Mouse (Mus musculus) megakaryocyte, embryonic 14.5 days (primary cell): ENCODE measurements around the gene Trap1. TPM values are rescaled to one million over a fixed set of nuclear protein-coding genes. Genes with fewer than 3 reads are reported as not detected.
"Not testable (repeated sequence)": the region's sequence is repeated elsewhere in the genome, so short reads cannot be mapped to it uniquely, and the experiment has no call there.

Experiments used
- H3K27me3 ChIP-seq: replicated peaks from 2 replicates; pipeline ENCODE3; 2012; ENCODE audit warnings: inconsistent platforms
- H3K36me3 ChIP-seq: replicated peaks from 2 replicates; pipeline ENCODE3; 2012; ENCODE audit warnings: low read length, inconsistent platforms, mixed read lengths
- H3K4me1 ChIP-seq: 2 replicates; pipeline ENCODE4 v1.6.1; 2012; ENCODE audit warnings: inconsistent platforms
- H3K4me3 ChIP-seq: replicated peaks from 2 replicates; pipeline ENCODE3; 2012; ENCODE audit warnings: moderate library complexity, mild to moderate bottlenecking, inconsistent platforms
- H3K9me3 ChIP-seq: 2 replicates; pipeline ENCODE4 v1.6.1; 2012; ENCODE audit warnings: inconsistent platforms
- FLI1 ChIP-seq: IDR thresholded peaks from 2 replicates; pipeline ENCODE4 v1.6.1; 2012; ENCODE audit warnings: low read length, inconsistent platforms, mixed read lengths
- GATA1 ChIP-seq: IDR thresholded peaks from 3 replicates; pipeline ENCODE4 v1.6.1; 2012; ENCODE audit warnings: mixed read lengths, low read length, inconsistent platforms, borderline replicate concordance
- polyA plus RNA-seq: library from polyadenylated mRNA; stranded (reverse); fragments of >175 nt; gene quantifications from 2 replicates; pipeline ENCODE4 v1.2.3, GENCODE M21; 2012; ENCODE audit warnings: low replicate concordance; ENCODE audit not compliant: insufficient read depth

Trap1 gene
- polyA plus RNA-seq, 1 experiment, result 147 TPM

- Histone ChIP-seq H3K27me3 (no peaks in the 10 kb centered on the region), H3K4me3 (no peak overlapping the region), H3K36me3 (peaks cover 20% of the 10 kb centered on the region), H3K4me1 (peaks cover 55% of the 10 kb centered on the region), H3K9me3 (no peaks in the 10 kb centered on the region)
- no peak for TF ChIP-seq GATA1
- no peak for TF ChIP-seq FLI1
Observed at GRCm38 (mm10) chr16:4079656-4080055, 2.0 kb upstream of the Trap1 start.

GRCm38 (mm10) chr16:4078302-4078701 is 675 bp upstream of the Trap1 start:
- peak overlapping the region; percentile 23 for H3K4me3 ChIP-seq
- H3K27me3 ChIP-seq, H3K9me3 ChIP-seq: not testable (repeated sequence)
- peaks cover 14% of the 10 kb centered on the region for H3K36me3 ChIP-seq
- H3K4me1 ChIP-seq, result peaks cover 66% of the 10 kb centered on the region

- TF ChIP-seq FLI1 (no peak), GATA1 (no peak)
- Histone ChIP-seq H3K4me1 (peaks cover 49% of the 10 kb centered on the region), H3K36me3 (peaks cover 6% of the 10 kb centered on the region), H3K27me3 (no peaks in the 10 kb centered on the region), H3K9me3 (no peaks in the 10 kb centered on the region), H3K4me3 (peak overlapping the region; percentile 73)
Observed at GRCm38 (mm10) chr16:4074836-4075235, 2.8 kb downstream of the Trap1 start.

DNA sequence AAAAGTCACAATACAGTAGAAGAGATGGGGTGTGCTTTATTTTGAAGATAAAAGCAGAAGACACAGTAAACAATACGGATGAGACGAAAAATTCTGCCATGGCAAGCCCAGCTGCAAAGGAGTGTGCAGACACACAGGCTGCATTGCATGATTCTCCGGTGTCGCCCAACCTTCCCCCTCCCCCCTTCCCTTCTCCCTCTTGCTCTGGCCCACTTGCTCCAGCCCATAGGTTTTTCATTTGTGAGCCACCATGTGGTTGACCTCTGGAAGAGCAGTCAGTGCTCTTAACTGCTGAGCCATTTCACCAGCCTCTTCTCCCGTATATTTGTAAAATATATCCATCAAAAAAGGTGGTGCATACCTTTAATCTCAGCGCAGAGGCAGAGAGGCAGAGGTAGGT is 3.3 kb downstream of the Trap1 start:
- peak overlapping the region; percentile 59 for H3K4me3 ChIP-seq
- TF ChIP-seq GATA1 (no peak), FLI1 (no peak)

GRCm38 (mm10) chr16:4068588-4068987 is 9.0 kb downstream of the Trap1 start:
- Histone ChIP-seq H3K9me3 (no peaks in the 10 kb centered on the region), H3K4me3 (no peak overlapping the region), H3K4me1 (peaks cover 24% of the 10 kb centered on the region), H3K36me3 (peaks cover 58% of the 10 kb centered on the region), H3K27me3 (no peaks in the 10 kb centered on the region)
- no peak for TF ChIP-seq FLI1
- TF ChIP-seq GATA1, result no peak

More for the DNA sequence above, 3.3 kb downstream of the Trap1 start:
- Histone ChIP-seq H3K27me3 (no peaks in the 10 kb centered on the region), H3K9me3 (no peaks in the 10 kb centered on the region), H3K36me3 (peaks cover 6% of the 10 kb centered on the region), H3K4me1 (peaks cover 43% of the 10 kb centered on the region)

DNA sequence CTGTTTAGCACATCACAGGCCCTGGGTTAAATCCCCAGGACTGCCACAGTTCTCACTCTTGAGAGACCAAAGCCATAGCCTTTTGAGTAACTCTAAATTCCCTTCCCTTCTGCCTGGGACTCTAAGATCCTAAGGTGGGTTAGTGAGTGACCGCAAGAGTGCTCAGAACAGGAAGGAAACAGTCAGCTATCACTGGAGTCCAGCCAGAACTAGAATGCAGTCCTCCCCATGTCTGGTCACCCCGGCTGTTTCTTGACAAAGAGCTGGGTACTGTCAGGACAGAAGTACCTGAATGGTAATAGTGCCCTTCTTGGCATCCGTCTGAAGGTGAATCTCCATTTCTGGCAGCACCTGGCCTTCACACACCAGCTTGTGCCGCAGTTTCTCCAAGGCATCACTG is 12.7 kb downstream of the Trap1 start:
- Histone ChIP-seq H3K4me3 (no peak overlapping the region), H3K4me1 (peaks cover 35% of the 10 kb centered on the region), H3K27me3 (no peaks in the 10 kb centered on the region), H3K9me3 (no peaks in the 10 kb centered on the region), H3K36me3 (peaks cover 88% of the 10 kb centered on the region)
- TF ChIP-seq FLI1, result no peak
- TF ChIP-seq GATA1, result no peak

GRCm38 (mm10) chr16:4053811-4054210 is 23.8 kb downstream of the Trap1 start:
- no peaks in the 10 kb centered on the region for H3K27me3 ChIP-seq
- TF ChIP-seq FLI1, result no peak
- no peak for TF ChIP-seq GATA1
- no peaks in the 10 kb centered on the region for H3K9me3 ChIP-seq
- H3K36me3 ChIP-seq, result peaks cover 94% of the 10 kb centered on the region
- peaks cover 29% of the 10 kb centered on the region for H3K4me1 ChIP-seq
- no peak overlapping the region for H3K4me3 ChIP-seq

- Histone ChIP-seq H3K4me3 (no peak overlapping the region), H3K4me1 (peaks cover 34% of the 10 kb centered on the region), H3K36me3 (peaks cover 94% of the 10 kb centered on the region), H3K27me3 (no peaks in the 10 kb centered on the region), H3K9me3 (no peaks in the 10 kb centered on the region)
- no peak for TF ChIP-seq GATA1
- no peak for TF ChIP-seq FLI1
Observed at GRCm38 (mm10) chr16:4052601-4053000, 25.0 kb downstream of the Trap1 start.

- Histone ChIP-seq H3K27me3 (no peaks in the 10 kb centered on the region), H3K4me3 (no peak overlapping the region), H3K36me3 (peaks cover 97% of the 10 kb centered on the region), H3K4me1 (peaks cover 10% of the 10 kb centered on the region), H3K9me3 (no peaks in the 10 kb centered on the region)
- no peak for TF ChIP-seq FLI1
- no peak for TF ChIP-seq GATA1
Observed at GRCm38 (mm10) chr16:4045524-4045923, 32.1 kb downstream of the Trap1 start.

- Histone ChIP-seq H3K4me1 (peaks cover 8% of the 10 kb centered on the region), H3K4me3 (no peak overlapping the region), H3K9me3 (no peaks in the 10 kb centered on the region), H3K36me3 (peaks cover 97% of the 10 kb centered on the region), H3K27me3 (no peaks in the 10 kb centered on the region)
- TF ChIP-seq FLI1 (no peak), GATA1 (no peak)
Observed at GRCm38 (mm10) chr16:4044093-4044492, 33.5 kb downstream of the Trap1 start.

GRCm38 (mm10) chr16:4041646-4042045 is 36.0 kb downstream of the Trap1 start:
- H3K4me1 ChIP-seq, result no peaks in the 10 kb centered on the region; the same call in 1 of the 2 replicates
- no peaks in the 10 kb centered on the region for H3K9me3 ChIP-seq
- no peak for TF ChIP-seq GATA1
- no peak for TF ChIP-seq FLI1
- no peak overlapping the region for H3K4me3 ChIP-seq
- no peaks in the 10 kb centered on the region for H3K27me3 ChIP-seq
- peaks cover 97% of the 10 kb centered on the region for H3K36me3 ChIP-seq
